Mouse (Mus musculus) megakaryocyte-erythroid progenitor cell, adult 5 weeks (primary cell): ENCODE data around the gene Plcb4. TPM values are rescaled to one million over a fixed set of nuclear protein-coding genes. Genes with fewer than 3 reads are reported as not detected.

Experiments used
- polyA plus RNA-seq: library from polyadenylated mRNA; stranded (reverse); fragments of >175 nt; gene quantifications from 2 replicates; pipeline ENCODE4 v1.2.3, GENCODE M21; 2012

Plcb4 gene
- 3.0 and 8.0 TPM in 2 replicates for polyA plus RNA-seq

GRCm38 (mm10) chr2:135658486-135659390 lies at the start of gene Plcb4:
Plcb4 (plus strand) TSS chr2:135659011.

GRCm38 (mm10) chr2:136051688-136052289 lies 393.0 kb downstream of the Plcb4 start, which contains the start of gene Lamp5:
Lamp5 (plus strand) TSS chr2:136052239.

